Mouse (Mus musculus): ENCODE measurements around the gene Nf1. TPM values are rescaled to one million over a fixed set of nuclear protein-coding genes. Genes with fewer than 3 reads are reported as not detected.
"Not testable (repeated sequence)": the region's sequence is repeated elsewhere in the genome, so short reads cannot be mapped to it uniquely, and the experiment has no call there.

The Nf1 gene
- polyA plus RNA-seq, 1 experiment = 14.9 TPM

DNA sequence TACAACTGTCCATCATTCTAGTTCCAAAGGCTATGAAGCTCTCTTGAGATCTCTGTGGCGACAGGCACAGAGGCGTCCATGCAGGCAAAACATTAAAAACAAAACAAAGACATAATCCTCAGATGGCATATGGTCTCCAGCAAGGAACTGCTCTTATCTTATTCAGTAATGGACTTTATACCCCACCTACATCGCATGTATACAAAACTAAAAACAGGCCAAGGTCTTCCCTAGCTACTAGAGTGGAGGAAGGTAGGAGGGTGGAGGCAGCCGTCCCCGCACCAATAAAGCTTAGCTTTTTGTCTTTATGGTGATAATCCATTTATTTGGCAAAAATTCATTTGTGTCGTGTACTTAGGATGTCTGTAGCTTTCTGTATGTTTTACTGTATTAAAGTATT lies 36.4 kb upstream of the Nf1 start:
- Histone ChIP-seq H3K4me1 (ENCODE audit: control insufficient read depth, insufficient read depth, low read length) (peaks cover 14% of the 10 kb centered on the region), H3K4me3 (replicated peaks; ENCODE audit: extremely low read depth, low read depth, low read length) (no peak overlapping the region)
- TF ChIP-seq CTCF (IDR thresholded peaks at IDR 0.05; ENCODE audit: insufficient read depth, low read length) = no peak
- no peak for TF ChIP-seq POLR2A (IDR thresholded peaks at IDR 0.05; ENCODE audit: borderline replicate concordance, extremely low read depth, low read depth, low read length)
- 90% methylated on average over 6 of the region's 6 CpGs for WGBS
- DNase-seq = no peak

DNA sequence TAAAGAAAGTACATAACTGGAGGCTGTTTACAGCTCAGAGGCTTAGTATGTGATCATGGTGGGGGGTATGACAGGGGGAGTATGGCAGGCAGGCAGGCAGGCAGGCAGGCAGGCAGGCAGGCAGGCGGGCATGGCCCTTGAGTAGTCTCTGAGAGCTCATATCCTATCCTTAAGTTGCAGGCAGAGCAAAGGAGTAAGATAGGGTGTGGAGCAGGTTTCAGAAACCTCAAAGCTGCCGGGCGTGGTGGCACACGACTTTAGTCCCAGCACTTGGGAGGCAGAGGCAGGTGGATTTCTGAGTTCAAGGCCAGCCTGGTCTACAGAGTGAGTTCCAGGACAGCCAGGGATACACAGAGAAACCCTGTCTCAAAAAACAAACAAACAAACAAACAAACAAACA lies 35.2 kb upstream of the Nf1 start:
- H3K4me3 ChIP-seq (replicated peaks; ENCODE audit: extremely low read depth, low read depth, low read length); DNase-seq: not testable (repeated sequence)
- H3K4me1 ChIP-seq (ENCODE audit: control insufficient read depth, insufficient read depth, low read length) = peaks cover 14% of the 10 kb centered on the region
- WGBS = 85% methylated on average over 4 of the region's 4 CpGs

- WGBS = 32% methylated on average over 9 of the region's 9 CpGs
- no peak for TF ChIP-seq POLR2A (IDR thresholded peaks at IDR 0.05; ENCODE audit: borderline replicate concordance, extremely low read depth, low read depth, low read length)
- no peak for TF ChIP-seq CTCF (IDR thresholded peaks at IDR 0.05; ENCODE audit: insufficient read depth, low read length)
These were observed 33.7 kb upstream of the Nf1 start for GRCm38 (mm10) chr11:79305697-79306340.

GRCm38 (mm10) chr11:79306510-79306909 lies 33.0 kb upstream of the Nf1 start:
- DNase-seq = peak; percentile 23

More at GRCm38 (mm10) chr11:79305697-79306340, 33.7 kb upstream of the Nf1 start:
- Histone ChIP-seq H3K4me3 (replicated peaks; ENCODE audit: extremely low read depth, low read depth, low read length) (no peak overlapping the region), H3K4me1 (ENCODE audit: control insufficient read depth, insufficient read depth, low read length) (peaks cover 14% of the 10 kb centered on the region)
- DNase-seq = peak; percentile 8

DNA sequence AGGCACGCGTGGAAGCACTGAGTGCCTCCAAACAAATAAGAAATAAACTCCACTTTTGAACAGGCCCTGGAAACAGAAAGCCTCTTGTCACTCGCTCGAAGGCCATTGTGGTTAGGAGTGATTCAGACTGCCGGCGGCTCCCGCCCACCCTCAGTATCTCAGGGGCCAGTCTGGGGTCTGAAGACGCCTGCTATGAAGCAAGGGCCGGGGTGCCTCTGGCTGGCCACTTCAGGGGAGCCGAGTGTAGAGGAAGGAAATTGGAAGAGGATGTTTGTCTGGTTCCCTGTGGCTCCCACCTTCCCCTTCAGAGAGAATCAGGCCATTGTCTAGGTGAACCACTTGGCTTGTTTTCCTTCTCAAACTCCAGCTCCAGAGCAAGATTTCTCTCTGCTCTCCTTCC lies 32.5 kb upstream of the Nf1 start:
- 12% methylated on average over 10 of the region's 10 CpGs for WGBS
- TF ChIP-seq POLR2A (IDR thresholded peaks at IDR 0.05; ENCODE audit: borderline replicate concordance, extremely low read depth, low read depth, low read length) (no peak), CTCF (IDR thresholded peaks at IDR 0.05; ENCODE audit: insufficient read depth, low read length) (no peak)
- H3K4me1 ChIP-seq (ENCODE audit: control insufficient read depth, insufficient read depth, low read length) = peaks cover 14% of the 10 kb centered on the region
- no peak overlapping the region for H3K4me3 ChIP-seq (replicated peaks; ENCODE audit: extremely low read depth, low read depth, low read length)
- no peak for DNase-seq

More at GRCm38 (mm10) chr11:79306510-79306909, 33.0 kb upstream of the Nf1 start:
- Histone ChIP-seq H3K4me3 (replicated peaks; ENCODE audit: extremely low read depth, low read depth, low read length) (no peak overlapping the region), H3K4me1 (ENCODE audit: control insufficient read depth, insufficient read depth, low read length) (peaks cover 14% of the 10 kb centered on the region)
- TF ChIP-seq CTCF (IDR thresholded peaks at IDR 0.05; ENCODE audit: insufficient read depth, low read length) (no peak), POLR2A (IDR thresholded peaks at IDR 0.05; ENCODE audit: borderline replicate concordance, extremely low read depth, low read depth, low read length) (0 out of 2 replicates have a peak, but pooled peaks have one; percentile 26)
- WGBS = 23% methylated on average over 7 of the region's 7 CpGs

- 39% methylated on average over 9 of the region's 9 CpGs for WGBS
- no peak for DNase-seq
These were observed 31.8 kb upstream of the Nf1 start for GRCm38 (mm10) chr11:79307560-79308200.

DNA sequence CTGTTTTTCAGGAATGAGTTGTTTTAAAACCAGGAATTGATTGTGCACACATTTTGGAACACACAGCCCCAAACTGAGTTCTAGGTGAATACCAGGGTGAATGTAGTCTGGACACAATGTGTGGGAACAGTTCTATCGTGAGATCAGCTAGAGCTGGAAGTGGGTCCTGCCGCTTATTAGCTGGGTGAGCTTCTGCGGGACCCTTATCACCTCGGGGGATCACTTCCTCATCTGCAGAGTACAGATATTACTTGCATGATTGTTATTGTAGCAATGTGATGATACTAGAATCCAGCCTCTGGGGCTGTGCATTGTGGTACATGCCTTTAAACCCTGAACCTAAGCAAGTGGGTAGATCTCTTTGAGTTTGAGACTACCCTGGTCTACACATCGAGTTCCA lies 29.0 kb upstream of the Nf1 start:
- no peak for DNase-seq
- H3K4me1 ChIP-seq (ENCODE audit: control insufficient read depth, insufficient read depth, low read length) = peaks cover 12% of the 10 kb centered on the region
- TF ChIP-seq CTCF (IDR thresholded peaks at IDR 0.05; ENCODE audit: insufficient read depth, low read length) (no peak), POLR2A (IDR thresholded peaks at IDR 0.05; ENCODE audit: borderline replicate concordance, extremely low read depth, low read depth, low read length) (no peak)
- H3K4me3 ChIP-seq (replicated peaks; ENCODE audit: extremely low read depth, low read depth, low read length) = no peak overlapping the region
- WGBS = 57% methylated on average over 5 of the region's 5 CpGs

More at GRCm38 (mm10) chr11:79307560-79308200, 31.8 kb upstream of the Nf1 start:
- no peak overlapping the region for H3K4me3 ChIP-seq (replicated peaks; ENCODE audit: extremely low read depth, low read depth, low read length)
- TF ChIP-seq CTCF (IDR thresholded peaks at IDR 0.05; ENCODE audit: insufficient read depth, low read length) (no peak), POLR2A (IDR thresholded peaks at IDR 0.05; ENCODE audit: borderline replicate concordance, extremely low read depth, low read depth, low read length) (no peak)
- H3K4me1 ChIP-seq (ENCODE audit: control insufficient read depth, insufficient read depth, low read length) = peaks cover 14% of the 10 kb centered on the region

DNA sequence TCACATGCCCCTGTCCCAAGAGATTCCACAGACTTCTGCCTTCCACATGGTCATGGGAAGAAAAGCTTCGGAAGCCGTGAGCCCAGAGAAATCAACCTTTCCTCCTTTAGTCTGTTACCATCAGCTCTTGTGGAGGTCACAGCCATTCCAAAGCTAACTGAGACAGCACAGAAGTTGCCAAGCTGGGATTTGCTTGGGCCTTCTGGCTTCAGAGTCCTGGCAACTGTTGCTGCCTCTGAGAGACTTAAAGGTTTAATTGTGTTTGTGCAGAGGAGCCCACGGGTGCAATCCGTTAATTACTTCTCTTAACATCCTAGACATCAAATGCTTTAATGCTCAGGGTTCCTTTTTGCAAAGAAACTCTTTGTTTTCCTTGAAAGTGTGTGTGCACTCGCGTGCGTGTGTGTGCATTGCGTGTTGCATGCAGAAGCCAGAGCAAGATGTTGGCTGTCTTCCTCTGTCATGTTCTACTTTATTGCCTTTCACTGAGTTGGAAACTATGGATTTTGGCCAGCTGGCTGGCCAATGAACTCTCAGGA lies 22.6 kb upstream of the Nf1 start:
- 89% methylated on average over 8 of the region's 8 CpGs for WGBS
- Histone ChIP-seq H3K4me1 (ENCODE audit: control insufficient read depth, insufficient read depth, low read length) (no peaks in the 10 kb centered on the region; the same call in 1 of the 2 replicates), H3K4me3 (replicated peaks; ENCODE audit: extremely low read depth, low read depth, low read length) (no peak overlapping the region)
- TF ChIP-seq POLR2A (IDR thresholded peaks at IDR 0.05; ENCODE audit: borderline replicate concordance, extremely low read depth, low read depth, low read length) (no peak), CTCF (IDR thresholded peaks at IDR 0.05; ENCODE audit: insufficient read depth, low read length) (no peak)
- no peak for DNase-seq

GRCm38 (mm10) chr11:79319807-79320206 lies 19.7 kb upstream of the Nf1 start:
- 22% methylated on average over 7 of the region's 7 CpGs for WGBS
- Histone ChIP-seq H3K4me3 (replicated peaks; ENCODE audit: extremely low read depth, low read depth, low read length) (no peak overlapping the region), H3K4me1 (ENCODE audit: control insufficient read depth, insufficient read depth, low read length) (no peaks in the 10 kb centered on the region; the same call in 1 of the 2 replicates)
- peak; percentile 19 for DNase-seq
- TF ChIP-seq CTCF (IDR thresholded peaks at IDR 0.05; ENCODE audit: insufficient read depth, low read length) = no peak
- TF ChIP-seq POLR2A (IDR thresholded peaks at IDR 0.05; ENCODE audit: borderline replicate concordance, extremely low read depth, low read depth, low read length) = no peak
